Mouse (Mus musculus): ENCODE results near the gene Gm3646. TPM values are rescaled to one million over a fixed set of nuclear protein-coding genes. Genes with fewer than 3 reads are reported as not detected.

Gene Gm3646
- total RNA-seq (2017) = not detected in 2 replicates

- ATAC-seq (ENCODE audit: extremely low read depth, insufficient number of reproducible peaks, low FRiP score, poor library complexity, severe bottlenecking) = no peak
Measured at GRCm38 (mm10) chr1:39805243-39805979, at the start of gene Gm3646. TSS of gene Gm3646 (minus strand) at chr1:39805332.

- peak; percentile 34 for ATAC-seq (ENCODE audit: extremely low read depth, insufficient number of reproducible peaks, low FRiP score, poor library complexity, severe bottlenecking)
Measured at GRCm38 (mm10) chr1:39847066-39847465, 41.9 kb upstream of the Gm3646 start.

- no peak for ATAC-seq (ENCODE audit: extremely low read depth, insufficient number of reproducible peaks, low FRiP score, poor library complexity, severe bottlenecking)
Measured at GRCm38 (mm10) chr1:39846031-39846550, 41.0 kb upstream of the Gm3646 start.

GRCm38 (mm10) chr1:39843328-39843727 is 38.2 kb upstream of the Gm3646 start:
- ATAC-seq (ENCODE audit: extremely low read depth, insufficient number of reproducible peaks, low FRiP score, poor library complexity, severe bottlenecking) = no peak

GRCm38 (mm10) chr1:39842218-39843007 is 37.3 kb upstream of the Gm3646 start:
- ATAC-seq (ENCODE audit: extremely low read depth, insufficient number of reproducible peaks, low FRiP score, poor library complexity, severe bottlenecking) = peak; percentile 15; the same call in 1 of the 2 replicates

GRCm38 (mm10) chr1:39840856-39841255 is 35.7 kb upstream of the Gm3646 start:
- ATAC-seq (ENCODE audit: extremely low read depth, insufficient number of reproducible peaks, low FRiP score, poor library complexity, severe bottlenecking) = no peak

GRCm38 (mm10) chr1:39839838-39840237 is 34.7 kb upstream of the Gm3646 start:
- ATAC-seq (ENCODE audit: extremely low read depth, insufficient number of reproducible peaks, low FRiP score, poor library complexity, severe bottlenecking) = no peak

GRCm38 (mm10) chr1:39839217-39839616 is 34.1 kb upstream of the Gm3646 start:
- no peak for ATAC-seq (ENCODE audit: extremely low read depth, insufficient number of reproducible peaks, low FRiP score, poor library complexity, severe bottlenecking)

GRCm38 (mm10) chr1:39838487-39839169 is 33.5 kb upstream of the Gm3646 start:
- no peak for ATAC-seq (ENCODE audit: extremely low read depth, insufficient number of reproducible peaks, low FRiP score, poor library complexity, severe bottlenecking)

- ATAC-seq (ENCODE audit: extremely low read depth, insufficient number of reproducible peaks, low FRiP score, poor library complexity, severe bottlenecking) = no peak
Measured at GRCm38 (mm10) chr1:39831594-39832039, 26.5 kb upstream of the Gm3646 start.

- ATAC-seq (ENCODE audit: extremely low read depth, insufficient number of reproducible peaks, low FRiP score, poor library complexity, severe bottlenecking) = no peak
Measured at GRCm38 (mm10) chr1:39830786-39831593, 25.9 kb upstream of the Gm3646 start.

GRCm38 (mm10) chr1:39824902-39825301 is 19.8 kb upstream of the Gm3646 start:
- no peak for ATAC-seq (ENCODE audit: extremely low read depth, insufficient number of reproducible peaks, low FRiP score, poor library complexity, severe bottlenecking)

- ATAC-seq (ENCODE audit: extremely low read depth, insufficient number of reproducible peaks, low FRiP score, poor library complexity, severe bottlenecking) = no peak
Measured at GRCm38 (mm10) chr1:39824240-39824639, 19.1 kb upstream of the Gm3646 start.

- no peak for ATAC-seq (ENCODE audit: extremely low read depth, insufficient number of reproducible peaks, low FRiP score, poor library complexity, severe bottlenecking)
Measured at GRCm38 (mm10) chr1:39819596-39819995, 14.5 kb upstream of the Gm3646 start.

GRCm38 (mm10) chr1:39815766-39816165 is 10.6 kb upstream of the Gm3646 start:
- no peak for ATAC-seq (ENCODE audit: extremely low read depth, insufficient number of reproducible peaks, low FRiP score, poor library complexity, severe bottlenecking)

GRCm38 (mm10) chr1:39813067-39813466 is 7.9 kb upstream of the Gm3646 start:
- no peak for ATAC-seq (ENCODE audit: extremely low read depth, insufficient number of reproducible peaks, low FRiP score, poor library complexity, severe bottlenecking)

- no peak for ATAC-seq (ENCODE audit: extremely low read depth, insufficient number of reproducible peaks, low FRiP score, poor library complexity, severe bottlenecking)
Measured at GRCm38 (mm10) chr1:39804789-39805188, 343 bp downstream of the Gm3646 start.

- no peak for ATAC-seq (ENCODE audit: extremely low read depth, insufficient number of reproducible peaks, low FRiP score, poor library complexity, severe bottlenecking)
Measured at GRCm38 (mm10) chr1:39802946-39803345, 2.2 kb downstream of the Gm3646 start.

GRCm38 (mm10) chr1:39797496-39797895 is 7.6 kb downstream of the Gm3646 start:
- no peak for ATAC-seq (ENCODE audit: extremely low read depth, insufficient number of reproducible peaks, low FRiP score, poor library complexity, severe bottlenecking)

Data from neutrophil, adult 5-6 weeks (primary cell).